Comparison of ENCODE assay signal across 20 mouse cellular contexts in the genomic region with DNA sequence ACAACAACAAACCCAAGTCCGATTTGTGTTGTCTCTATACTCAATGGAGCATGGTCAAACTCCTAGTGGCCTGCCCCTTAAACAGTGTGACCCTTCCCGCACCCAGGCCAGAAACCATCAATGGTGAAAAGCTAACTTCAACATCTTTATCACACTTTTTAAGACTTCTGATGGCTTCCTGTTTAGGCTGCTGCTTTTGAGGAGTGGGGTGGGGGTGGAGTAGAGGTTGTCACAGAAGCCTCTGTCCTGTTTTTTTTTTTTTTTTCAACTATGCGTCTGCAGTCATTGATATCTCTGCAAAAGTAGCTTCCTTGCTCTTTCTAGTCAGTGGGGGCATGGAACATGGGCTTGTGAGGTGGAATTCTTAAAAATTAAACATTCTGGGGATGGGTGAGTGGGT. TPM values are rescaled to one million over a fixed set of nuclear protein-coding genes. Genes with fewer than 3 reads are reported as not detected.
A peak's percentile ranks its signal among the peaks of the same experiment; 100 is the strongest.
DNase-seq lines count a peak whose midpoint lies in the region; ATAC-seq and TF ChIP-seq lines count a peak whose summit lies in the region.
"Had no signal": no experiment of that assay in that cellular context is flagged by ENCODE, and none has a peak within 500 bp of the region (broad histone marks: within the 10 kb centered on the region; RNA-seq: fewer than 3 reads in every experiment).

No protein-coding gene starts in this region.

- no peak for TF ChIP-seq CTCF in G1E (IDR thresholded peaks at IDR 0.05; ENCODE audit: low read depth, low read length)

- DNase-seq in CD4-positive, CD25-positive, alpha-beta regulatory T cell, adult 2 months (ENCODE audit: low read depth, low spot score), result peak; percentile 61
- no peak for DNase-seq in G1E (ENCODE audit: low spot score)
- DNase-seq in urinary bladder, postnatal 4 days (ENCODE audit: low spot score in 2 of 2), result no peak
- DNase-seq in spleen, postnatal 36 days (ENCODE audit: low spot score in 2 of 2), result no peak
- DNase-seq: adrenal gland, adult 8-10 months; adrenal gland, postnatal 36 days; cerebellum, adult 8-10 months; cerebellum, postnatal 36 days; forebrain, postnatal 0 days; gastrocnemius, postnatal 14 days; heart, adult 2 months; heart, postnatal 14 days had no signal

- H3K4me1 ChIP-seq in G1E (ENCODE audit: insufficient read depth, low read depth, low read length), result peaks cover 13% of the 10 kb centered on the region

- H3K27me3 ChIP-seq in G1E (ENCODE audit: insufficient read depth, low read length), result peaks cover 28% of the 10 kb centered on the region
- H3K27me3 ChIP-seq: CH12.LX; embryonic facial prominence, embryonic 13.5 days; forebrain, embryonic 12.5 days; heart, embryonic 15.5 days; hindbrain, embryonic 13.5 days had no signal

- no peaks in the 10 kb centered on the region for H3K36me3 ChIP-seq in G1E (replicated peaks)
- H3K36me3 ChIP-seq: embryonic facial prominence, embryonic 13.5 days; forebrain, embryonic 12.5 days; heart, embryonic 15.5 days; hindbrain, embryonic 13.5 days had no signal

- 0 out of 2 replicates have a peak, but pooled peaks cover 6% of the 10 kb centered on the region for H3K9me3 ChIP-seq in G1E (replicated peaks)
- H3K9me3 ChIP-seq: embryonic facial prominence, embryonic 13.5 days; forebrain, embryonic 12.5 days; heart, embryonic 15.5 days; hindbrain, embryonic 13.5 days had no signal

- 0 out of 2 replicates have a peak, but pooled peaks have one; percentile 17 for ATAC-seq in G1E (ENCODE audit: extremely low read depth, insufficient number of reproducible peaks, low FRiP score, poor library complexity, severe bottlenecking)
- ATAC-seq in activated CD4-positive, CD25-positive, alpha-beta regulatory T cell, adult 4 months, result peak; percentile 11
- ATAC-seq in monocyte, adult 5-6 weeks (replicated peaks; ENCODE audit: insufficient number of reproducible peaks, low FRiP score, low TSS enrichment, poor library complexity, severe bottlenecking), result no peak
- ATAC-seq: forebrain, postnatal 0 days; intestine, postnatal 0 days had no signal

- H3K4me3 ChIP-seq in G1E (ENCODE audit: low read depth, low read length), result no peak overlapping the region
- H3K4me3 ChIP-seq: embryonic facial prominence, embryonic 13.5 days; forebrain, embryonic 12.5 days; heart, adult 2 months; heart, embryonic 15.5 days; hindbrain, embryonic 13.5 days had no signal

RNA-seq across cellular contexts. Expression of a gene that starts 3.1 kb away (rescaled TPM):
- total RNA-seq in G1E (2014; fragmentation: Nextera tagmentation) (4.2 and 6.2 TPM in 2 replicates), G1E (2017) (5.4 and 6.1 TPM in 2 replicates)
- 2.9 and 4.5 TPM in 2 replicates for polyA plus RNA-seq in G1E (2012)
- polyA plus RNA-seq in activated CD4-positive, CD25-positive, alpha-beta regulatory T cell, adult 4 months (2017; shearing (Covaris generic)), result 10 to 100 TPM; 58.0 to 60.7 TPM
- 17.2 to 32.5 TPM (median 17.4 TPM) in 3 replicates for total RNA-seq in monocyte, adult 5-6 weeks (2017)
